Mouse (Mus musculus) thymus, adult 2 months (tissue): ENCODE measurements around the gene Ankle1. TPM values are rescaled to one million over a fixed set of nuclear protein-coding genes. Genes with fewer than 3 reads are reported as not detected.
"Not testable (repeated sequence)": the region's sequence is repeated elsewhere in the genome, so short reads cannot be mapped to it uniquely, and the experiment has no call there.

Experiments
- DNase-seq: peaks from one replicate; pipeline ENCODE4 v3.0.0; 2021
- H3K27ac ChIP-seq: fragments of 200-500 bp; 2 replicates; pipeline ENCODE4 v1.5.1; 2012; ENCODE audit warnings: low read length, control low read depth; ENCODE audit not compliant: control insufficient read depth, insufficient read depth
- H3K27me3 ChIP-seq: fragments of 200-500 bp; 2 replicates; pipeline ENCODE4 v1.6.1; 2012; ENCODE audit warnings: mild to moderate bottlenecking, low read length, moderate library complexity, mixed read lengths; ENCODE audit not compliant: control insufficient read depth, insufficient read depth
- H3K36me3 ChIP-seq: fragments of 200-500 bp; 2 replicates; pipeline ENCODE4 v1.6.1; 2012; ENCODE audit warnings: mild to moderate bottlenecking, low read length, moderate library complexity; ENCODE audit not compliant: control insufficient read depth, insufficient read depth
- H3K4me1 ChIP-seq: fragments of 200-500 bp; replicated peaks from 2 replicates; pipeline ENCODE4 v1.6.1; 2012; ENCODE audit warnings: low read length; ENCODE audit not compliant: control insufficient read depth, insufficient read depth
- H3K4me3 ChIP-seq: fragments of 200-500 bp; 2 replicates; pipeline ENCODE4 v1.5.1; 2012; ENCODE audit warnings: mild to moderate bottlenecking, low read length, control low read depth, moderate library complexity; ENCODE audit not compliant: control insufficient read depth, insufficient read depth
- CTCF ChIP-seq: fragments of 200-500 bp; IDR thresholded peaks from 2 replicates; pipeline ENCODE4 v1.5.1; 2012; ENCODE audit warnings: mild to moderate bottlenecking, control low read depth, low read length, moderate library complexity, borderline replicate concordance; ENCODE audit not compliant: control insufficient read depth, poor library complexity, insufficient read depth; ENCODE audit errors: extremely low read depth
- POLR2A ChIP-seq: fragments of 200-500 bp; IDR thresholded peaks from 2 replicates; pipeline ENCODE4 v1.6.1; 2012; ENCODE audit warnings: mild to moderate bottlenecking, low read length, control low read depth, moderate library complexity; ENCODE audit not compliant: control insufficient read depth, poor library complexity, insufficient read depth; ENCODE audit errors: extremely low read depth
- WGBS: fragments of 180-500 bp; shearing (Covaris S2); methylation state at CpG from one replicate; pipeline ENCODE4 v1.1.7; 2018; 5-methylcytosine and 5-hydroxymethylcytosine counted together
- polyA plus RNA-seq: library from polyadenylated mRNA; depleted of rRNA; stranded (reverse); fragments of >200 nt; gene quantifications from 2 replicates; pipeline ENCODE4 v1.2.3, GENCODE M21; 2012

Ankle1 gene
- polyA plus RNA-seq, 1 experiment: 60.0 TPM

DNA sequence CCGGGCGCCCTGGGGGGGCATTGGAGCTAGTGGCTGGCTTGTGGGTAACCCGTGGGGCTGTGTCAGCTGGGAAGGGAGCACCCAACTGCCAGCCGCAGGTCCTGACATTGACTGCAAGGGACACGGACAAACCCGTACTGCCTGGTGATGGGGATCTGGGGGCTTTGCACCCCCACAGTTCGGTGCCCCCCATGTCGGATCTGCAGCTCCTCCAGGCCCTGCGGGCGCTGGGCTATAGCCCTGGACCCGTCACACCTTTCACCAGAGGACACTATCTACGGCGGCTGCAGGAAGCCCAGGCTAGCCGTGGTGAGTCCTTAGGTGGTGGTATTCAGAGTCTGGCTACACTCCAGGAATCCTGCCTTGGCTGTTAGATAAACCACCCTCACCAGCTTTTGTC lies 1.6 kb downstream of the Ankle1 start:
- WGBS: 96% methylated on average over 14 of the region's 14 CpGs
- no peak for TF ChIP-seq POLR2A
- Histone ChIP-seq H3K27me3 (no peaks in the 10 kb centered on the region), H3K4me1 (peaks cover 24% of the 10 kb centered on the region), H3K36me3 (peaks cover 5% of the 10 kb centered on the region; the same call in 1 of the 2 replicates), H3K4me3 (no peak overlapping the region), H3K27ac (no peak overlapping the region)
- no peak for DNase-seq

DNA sequence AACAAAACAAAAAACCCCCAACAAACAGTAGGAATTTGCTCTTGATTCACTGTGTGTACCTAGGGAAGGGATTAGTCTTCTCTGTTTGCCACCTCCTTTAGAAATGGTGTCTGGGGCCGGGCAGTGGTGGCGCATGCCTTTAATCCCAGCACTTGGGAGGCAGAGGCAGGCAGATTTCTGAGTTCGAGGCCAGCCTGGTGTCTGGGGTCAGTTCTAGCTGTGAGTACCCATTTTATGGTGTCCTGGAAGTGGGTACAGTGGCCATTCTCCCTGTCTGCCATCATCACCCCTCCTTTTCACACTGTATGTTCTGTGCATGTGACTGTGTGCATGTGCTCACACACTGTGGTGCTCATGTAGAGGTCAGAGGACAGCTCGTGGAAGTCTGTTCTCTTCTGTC lies 2.4 kb downstream of the Ankle1 start:
- Histone ChIP-seq H3K27me3 (no peaks in the 10 kb centered on the region), H3K27ac (no peak overlapping the region), H3K4me1 (peaks cover 24% of the 10 kb centered on the region), H3K36me3 (peaks cover 5% of the 10 kb centered on the region; the same call in 1 of the 2 replicates), H3K4me3 (no peak overlapping the region)
- DNase-seq: no peak
- TF ChIP-seq POLR2A: no peak
- no peak for TF ChIP-seq CTCF
- WGBS: 97% methylated on average over 4 of the region's 4 CpGs

DNA sequence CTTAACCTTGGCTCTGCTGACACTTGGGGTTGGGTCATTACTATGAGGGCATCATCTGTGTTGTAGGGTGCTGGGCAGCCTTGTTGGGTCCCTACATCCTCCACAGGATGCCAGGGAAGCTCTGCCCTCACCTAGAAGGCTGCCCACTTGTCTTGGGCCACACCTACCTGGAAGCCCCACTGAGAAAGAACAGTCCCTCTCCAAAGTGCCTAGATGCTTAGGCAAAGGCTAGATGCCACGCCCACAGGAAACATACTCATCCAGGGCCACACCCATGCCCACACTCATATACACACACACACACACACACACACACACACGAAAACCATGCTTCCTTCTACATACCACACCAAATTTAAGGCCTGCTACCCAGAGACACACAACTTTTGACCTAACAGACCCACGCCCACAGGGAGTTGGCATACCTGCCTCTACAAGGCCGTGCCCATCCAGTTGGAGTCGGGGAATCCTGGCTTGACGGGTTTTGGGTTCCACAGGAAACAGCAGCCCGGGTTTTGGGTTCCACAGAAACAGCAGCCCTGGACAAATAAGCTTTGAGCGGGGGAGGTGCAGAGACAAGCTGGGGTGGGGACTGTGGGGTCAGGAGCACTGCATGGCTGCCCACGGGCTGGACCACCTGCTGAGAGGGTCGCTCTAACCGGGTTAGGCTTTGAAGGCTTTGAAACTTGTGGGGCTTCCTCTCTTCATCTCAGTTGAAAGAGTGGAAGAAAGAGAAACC lies 5.9 kb downstream of the Ankle1 start:
- WGBS: 36% methylated on average over 11 of the region's 11 CpGs
- no peak overlapping the region for H3K4me3 ChIP-seq
- DNase-seq: no peak
- peaks cover 5% of the 10 kb centered on the region; the same call in 1 of the 2 replicates for H3K36me3 ChIP-seq
- no peaks in the 10 kb centered on the region for H3K27me3 ChIP-seq
- H3K4me1 ChIP-seq: peaks cover 13% of the 10 kb centered on the region
- peak overlapping the region; percentile 29; the same call in 1 of the 2 replicates for H3K27ac ChIP-seq
- TF ChIP-seq CTCF (no peak), POLR2A (no peak)

- no peak for TF ChIP-seq POLR2A
- no peak for TF ChIP-seq CTCF
- no peak for DNase-seq
- H3K36me3 ChIP-seq: no peaks in the 10 kb centered on the region
Measured at GRCm38 (mm10) chr8:71422121-71422520, 16.3 kb downstream of the Ankle1 start.

GRCm38 (mm10) chr8:71432935-71433334 lies 27.1 kb downstream of the Ankle1 start:
- not testable (repeated sequence) for H3K4me1 ChIP-seq, H3K4me3 ChIP-seq, H3K27ac ChIP-seq, H3K36me3 ChIP-seq, DNase-seq, H3K27me3 ChIP-seq
- 89% methylated on average over 1 of the region's 1 CpGs for WGBS

More at GRCm38 (mm10) chr8:71422121-71422520, 16.3 kb downstream of the Ankle1 start:
- no peaks in the 10 kb centered on the region for H3K27me3 ChIP-seq
- H3K27ac ChIP-seq: no peak overlapping the region
- no peak overlapping the region for H3K4me3 ChIP-seq
- H3K4me1 ChIP-seq: no peaks in the 10 kb centered on the region

- Histone ChIP-seq H3K4me1 (no peaks in the 10 kb centered on the region), H3K27me3 (no peaks in the 10 kb centered on the region), H3K4me3 (no peak overlapping the region), H3K36me3 (no peaks in the 10 kb centered on the region), H3K27ac (no peak overlapping the region)
- no peak for DNase-seq
- WGBS: 61% methylated on average over 3 of the region's 3 CpGs
- TF ChIP-seq POLR2A (no peak), CTCF (no peak)
Measured at GRCm38 (mm10) chr8:71437041-71437440, 31.2 kb downstream of the Ankle1 start.

- Histone ChIP-seq H3K4me1 (0 out of 2 replicates have a peak, but pooled peaks cover 5% of the 10 kb centered on the region), H3K36me3 (no peaks in the 10 kb centered on the region), H3K27me3 (no peaks in the 10 kb centered on the region), H3K27ac (no peak overlapping the region), H3K4me3 (no peak overlapping the region)
- 1% methylated on average over 7 of the region's 7 CpGs for WGBS
- DNase-seq: peak; percentile 59
- TF ChIP-seq POLR2A: no peak
- no peak for TF ChIP-seq CTCF
Measured at GRCm38 (mm10) chr8:71441404-71441803, 35.6 kb downstream of the Ankle1 start.
